In the genomic region with DNA sequence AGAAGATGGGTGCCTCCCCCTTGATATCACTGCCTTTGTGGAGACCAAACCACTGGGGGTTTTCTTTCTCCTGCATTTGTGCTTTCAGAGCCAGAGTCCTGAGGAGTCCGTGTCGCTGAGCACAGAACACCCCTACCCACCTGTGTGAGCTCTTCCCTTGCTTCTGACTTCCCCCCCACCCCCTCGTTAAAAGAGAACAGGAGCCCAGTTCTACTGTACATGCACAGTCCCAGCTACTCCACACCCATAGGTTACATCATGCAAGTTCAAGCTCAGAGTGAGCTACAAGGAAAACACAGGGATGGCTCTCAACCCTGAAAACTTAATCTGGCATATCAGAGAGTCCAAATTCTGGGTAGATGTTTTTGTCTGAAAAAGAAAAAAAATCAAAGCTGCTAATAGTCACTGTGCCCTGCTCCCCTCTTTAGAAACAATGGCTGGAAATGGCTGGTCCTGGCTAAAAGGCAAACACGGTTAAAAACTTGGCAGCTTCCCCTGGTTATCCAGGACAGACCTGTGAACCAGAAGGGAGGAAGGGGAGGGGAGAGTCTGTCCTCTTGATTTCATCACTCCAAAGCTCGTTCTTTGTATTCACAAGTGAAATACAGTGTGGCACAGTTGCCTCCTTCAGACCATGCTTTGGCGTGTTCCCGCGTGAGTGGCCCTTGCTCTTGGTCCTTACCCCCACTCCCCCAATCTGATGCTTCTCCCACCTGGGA, we compare ENCODE assay signal across 15 mouse cellular contexts.
DNase-seq lines count a peak whose midpoint lies in the region; ATAC-seq and TF ChIP-seq lines count a peak whose summit lies in the region.
"Had no signal": no experiment of that assay in that cellular context is flagged by ENCODE, and none has a peak within 500 bp of the region (broad histone marks: within the 10 kb centered on the region; RNA-seq: fewer than 3 reads in every experiment).

No protein-coding gene starts in this region.

- no peak overlapping the region for H3K9ac ChIP-seq in forebrain, embryonic 13.5 days
- H3K9ac ChIP-seq in forebrain, embryonic 11.5 days (ENCODE audit: low read length) = no peak overlapping the region
- no peak overlapping the region for H3K9ac ChIP-seq in heart, embryonic 16.5 days (ENCODE audit: low read length)
- H3K9ac ChIP-seq in liver, adult 2 months (ENCODE audit: low read depth, low read length) = no peak overlapping the region

- H3K36me3 ChIP-seq in forebrain, embryonic 13.5 days (ENCODE audit: poor library complexity, severe bottlenecking) = peaks cover 29% of the 10 kb centered on the region
- no peaks in the 10 kb centered on the region for H3K36me3 ChIP-seq in forebrain, embryonic 11.5 days (ENCODE audit: control insufficient read depth, insufficient read depth, low read length)
- peaks cover 12% of the 10 kb centered on the region for H3K36me3 ChIP-seq in heart, embryonic 16.5 days (ENCODE audit: control insufficient read depth, insufficient read depth)
- H3K36me3 ChIP-seq in liver, adult 2 months (ENCODE audit: control insufficient read depth, insufficient read depth, low read length) = peaks cover 12% of the 10 kb centered on the region

- intact Hi-C loops in heart, postnatal 25 days (cut with DNase I) = no loop called here

- H3K79me2 ChIP-seq in liver, adult 2 months (ENCODE audit: control insufficient read depth, insufficient read depth, low read length) = no peaks in the 10 kb centered on the region

- no peaks in the 10 kb centered on the region for H3K27me3 ChIP-seq in forebrain, embryonic 13.5 days
- no peaks in the 10 kb centered on the region for H3K27me3 ChIP-seq in forebrain, embryonic 11.5 days (ENCODE audit: control insufficient read depth, insufficient read depth, low read length)
- no peaks in the 10 kb centered on the region for H3K27me3 ChIP-seq in heart, embryonic 16.5 days (ENCODE audit: control insufficient read depth, insufficient read depth, low read length)
- no peaks in the 10 kb centered on the region for H3K27me3 ChIP-seq in liver, adult 2 months (ENCODE audit: control insufficient read depth, insufficient read depth, low read length)
- H3K27me3 ChIP-seq: megakaryocyte, embryonic 14.5 days had no signal

- no peak overlapping the region for H3K27ac ChIP-seq in forebrain, embryonic 13.5 days
- H3K27ac ChIP-seq in forebrain, embryonic 11.5 days (ENCODE audit: low read depth, low read length) = no peak overlapping the region
- peak overlapping the region; percentile 70 for H3K27ac ChIP-seq in heart, embryonic 16.5 days (ENCODE audit: low read length)
- H3K27ac ChIP-seq in liver, adult 2 months (replicated peaks; ENCODE audit: insufficient read depth, low read depth, low read length) = no peak overlapping the region
- H3K27ac ChIP-seq: layer of hippocampus, adult 2 months had no signal

- H3K4me1 ChIP-seq in forebrain, embryonic 13.5 days = no peaks in the 10 kb centered on the region
- H3K4me1 ChIP-seq in forebrain, embryonic 11.5 days (replicated peaks; ENCODE audit: control insufficient read depth, insufficient read depth, low read length) = no peaks in the 10 kb centered on the region
- peaks cover 10% of the 10 kb centered on the region for H3K4me1 ChIP-seq in heart, embryonic 16.5 days (ENCODE audit: control insufficient read depth, insufficient read depth, low read length)
- no peaks in the 10 kb centered on the region for H3K4me1 ChIP-seq in liver, adult 2 months (ENCODE audit: control insufficient read depth, insufficient read depth, low read length)
- H3K4me1 ChIP-seq: megakaryocyte, embryonic 14.5 days had no signal

- 79% methylated on average over 8 of the region's 8 CpGs for WGBS in forebrain, embryonic 13.5 days
- 82% methylated on average over 8 of the region's 8 CpGs for WGBS in forebrain, embryonic 11.5 days
- WGBS in heart, embryonic 16.5 days = 62% methylated on average over 8 of the region's 8 CpGs
- WGBS in liver, adult 2 months = 53% methylated on average over 8 of the region's 8 CpGs

- H3K4me2 ChIP-seq in forebrain, embryonic 13.5 days = no peak overlapping the region
- no peak overlapping the region for H3K4me2 ChIP-seq in forebrain, embryonic 11.5 days (ENCODE audit: low read depth, low read length, severe bottlenecking)
- no peak overlapping the region for H3K4me2 ChIP-seq in heart, embryonic 16.5 days (ENCODE audit: low read depth, low read length)

- TF ChIP-seq CTCF in liver, adult 2 months (IDR thresholded peaks at IDR 0.05; ENCODE audit: low read depth, low read length) = no peak

- H3K9me3 ChIP-seq in forebrain, embryonic 13.5 days (replicated peaks) = no peaks in the 10 kb centered on the region
- no peaks in the 10 kb centered on the region for H3K9me3 ChIP-seq in forebrain, embryonic 11.5 days (ENCODE audit: control insufficient read depth, low read length)
- H3K9me3 ChIP-seq in heart, embryonic 16.5 days (replicated peaks; ENCODE audit: control insufficient read depth, low read length) = no peaks in the 10 kb centered on the region; the same call in 1 of the 2 replicates

- no peak for TF ChIP-seq POLR2A in liver, adult 2 months (IDR thresholded peaks at IDR 0.05; ENCODE audit: extremely low read depth, insufficient read depth, low read length)

- H3K4me3 ChIP-seq in forebrain, embryonic 13.5 days = no peak overlapping the region
- H3K4me3 ChIP-seq in forebrain, embryonic 11.5 days (ENCODE audit: low read depth, low read length) = no peak overlapping the region
- H3K4me3 ChIP-seq in heart, embryonic 16.5 days (ENCODE audit: low read length) = no peak overlapping the region
- no peak overlapping the region for H3K4me3 ChIP-seq in liver, adult 2 months (ENCODE audit: insufficient read depth, low read depth, low read length)
- H3K4me3 ChIP-seq: erythroblast, embryonic 14.5 days; layer of hippocampus, adult 2 months; megakaryocyte, embryonic 14.5 days had no signal

- no peak for DNase-seq in forebrain, embryonic 11.5 days (ENCODE audit: low spot score)
- no peak for DNase-seq in heart, postnatal 25 days (ENCODE audit: low spot score)
- peak; percentile 79 for DNase-seq in liver, adult 2 months (ENCODE audit: extremely low read depth, low read depth, low spot score)
- DNase-seq in liver (no peak), 3T3-L1 (ENCODE audit: low read depth, low spot score) (peak; percentile 10)
- no peak for DNase-seq in thymus, postnatal 4 days
- DNase-seq: adrenal gland, adult 2 months; cerebellum, postnatal 10 days; spleen, adult 18-20 months had no signal

- 0 out of 2 replicates have a peak, but pooled peaks have one; percentile 45 for ATAC-seq in forebrain, embryonic 13.5 days
- ATAC-seq in forebrain, embryonic 11.5 days (replicated peaks; ENCODE audit: low FRiP score) = no peak
- ATAC-seq in heart, embryonic 16.5 days (replicated peaks; ENCODE audit: extremely low read depth, insufficient read depth, low FRiP score) = peak; percentile 39; the same call in 1 of the 2 replicates
- ATAC-seq: inflammation-experienced regulatory T-cells, adult 6 months had no signal

Comparison
In these comparisons a context has a peak if more than half of its experiments do, and no peak if none do; other contexts are left out.
1. DNase-seq: peak in liver, adult 2 months (single experiment) and 3T3-L1 (single experiment); none in forebrain, embryonic 11.5 days (single experiment), heart, postnatal 25 days (single experiment), liver (single experiment) and thymus, postnatal 4 days (single experiment).